Mouse (Mus musculus): Measurements from ENCODE around the gene Cbx8. TPM values are rescaled to one million over a fixed set of nuclear protein-coding genes. Genes with fewer than 3 reads are reported as not detected.

The Cbx8 gene
- 10 to 100 TPM; 12.9 to 17.7 TPM for total RNA-seq (2021)

- intact Hi-C loops (cut with DNase I), result no loop called here
- DNase-seq (ENCODE audit: low spot score in 2 of 2), result peak; percentile 99 to 100
Measured at GRCm38 (mm10) chr11:119040600-119041324, at the start of gene Cbx8. TSS of gene Cbx8 (minus strand) at chr11:119040969.

- no peak for DNase-seq (ENCODE audit: low spot score in 2 of 2)
- intact Hi-C loops (cut with DNase I), result no loop called here
Measured at GRCm38 (mm10) chr11:119090076-119090960, 49.5 kb upstream of the Cbx8 start.

GRCm38 (mm10) chr11:119089235-119090075 is 48.7 kb upstream of the Cbx8 start:
- intact Hi-C loops (cut with DNase I), result loop anchor here (2.0 kb wide), 1 partner anchor 101 kb away; no protein-coding TSS in a partner anchor
- DNase-seq (ENCODE audit: low spot score in 2 of 2), result no peak

GRCm38 (mm10) chr11:119088391-119089234 is 47.8 kb upstream of the Cbx8 start:
- intact Hi-C loops (cut with DNase I), result loop anchor here (2.0 kb wide), 1 partner anchor 102 kb away; no protein-coding TSS in a partner anchor
- DNase-seq (ENCODE audit: low spot score in 2 of 2), result no peak

GRCm38 (mm10) chr11:119087301-119088082 is 46.7 kb upstream of the Cbx8 start:
- no peak for DNase-seq (ENCODE audit: low spot score in 2 of 2)
- intact Hi-C loops (cut with DNase I), result loop anchor here (2.0 kb wide), 1 partner anchor 103 kb away; no protein-coding TSS in a partner anchor

- peak; percentile 91 to 93 for DNase-seq (ENCODE audit: low spot score in 2 of 2)
- intact Hi-C loops (cut with DNase I), result no loop called here
Measured at GRCm38 (mm10) chr11:119086144-119086971, 45.6 kb upstream of the Cbx8 start, which contains the start of gene Cbx4. TSS of gene Cbx4 (minus strand) at chr11:119086221.

- intact Hi-C loops (cut with DNase I), result loop anchor here (1.0 kb wide), 1 partner anchor 29 kb away; no protein-coding TSS in a partner anchor
- peak; percentile 77 to 81 for DNase-seq (ENCODE audit: low spot score in 2 of 2)
Measured at GRCm38 (mm10) chr11:119085279-119086062, 44.7 kb upstream of the Cbx8 start.

GRCm38 (mm10) chr11:119084446-119085278 is 43.9 kb upstream of the Cbx8 start:
- DNase-seq (ENCODE audit: low spot score in 2 of 2), result peak in 1 of 2 experiments; percentile 61

GRCm38 (mm10) chr11:119083724-119084445 is 43.1 kb upstream of the Cbx8 start:
- intact Hi-C loops (cut with DNase I), result loop anchor here (1.0 kb wide), 1 partner anchor 25 kb away; no protein-coding TSS in a partner anchor
- peak in 1 of 2 experiments; percentile 43 for DNase-seq (ENCODE audit: low spot score in 2 of 2)

More at GRCm38 (mm10) chr11:119084446-119085278, 43.9 kb upstream of the Cbx8 start:
- intact Hi-C loops (cut with DNase I), result loop anchor here (1.0 kb wide), 2 partner anchors 25 to 28 kb away; no protein-coding TSS in a partner anchor

GRCm38 (mm10) chr11:119082638-119083599 is 42.1 kb upstream of the Cbx8 start:
- DNase-seq (ENCODE audit: low spot score in 2 of 2), result no peak
- intact Hi-C loops (cut with DNase I), result no loop called here

GRCm38 (mm10) chr11:119081839-119082637 is 41.3 kb upstream of the Cbx8 start:
- no peak for DNase-seq (ENCODE audit: low spot score in 2 of 2)
- intact Hi-C loops (cut with DNase I), result no loop called here

- intact Hi-C loops (cut with DNase I), result no loop called here
- DNase-seq (ENCODE audit: low spot score in 2 of 2), result no peak
Measured at GRCm38 (mm10) chr11:119081148-119081838, 40.5 kb upstream of the Cbx8 start.

Data from left cerebral cortex, postnatal 25 days (tissue).